Mouse (Mus musculus) midbrain, embryonic 10.5 days (tissue): ENCODE results near the gene Pafah2. TPM values are rescaled to one million over a fixed set of nuclear protein-coding genes. Genes with fewer than 3 reads are reported as not detected.

Experiments
- DNase-seq: peaks from one replicate; pipeline ENCODE4 v3.0.0-alpha.2; 2017; ENCODE audit warnings: low spot score
- H3K27ac ChIP-seq: fragments of 300-500 bp; sonication (generic); replicated peaks from 2 replicates; pipeline ENCODE4 v1.5.1; 2016; ENCODE audit warnings: mild to moderate bottlenecking
- H3K27me3 ChIP-seq: fragments of 300-500 bp; sonication (generic); 2 replicates; pipeline ENCODE4 v1.6.1; 2016; ENCODE audit warnings: low read depth, mild to moderate bottlenecking; ENCODE audit not compliant: poor library complexity, severe bottlenecking
- H3K36me3 ChIP-seq: fragments of 300-500 bp; sonication (generic); 2 replicates; pipeline ENCODE4 v1.6.1; 2016; ENCODE audit warnings: mild to moderate bottlenecking, moderate library complexity
- H3K4me1 ChIP-seq: fragments of 300-500 bp; sonication (generic); 2 replicates; pipeline ENCODE4 v1.6.1; 2016
- H3K4me3 ChIP-seq: fragments of 300-500 bp; sonication (generic); 2 replicates; pipeline ENCODE4 v1.5.1; 2016; ENCODE audit warnings: mild to moderate bottlenecking, moderate library complexity
- H3K9me3 ChIP-seq: fragments of 300-500 bp; sonication (generic); replicated peaks from 2 replicates; pipeline ENCODE4 v1.6.1; 2016; ENCODE audit warnings: mild to moderate bottlenecking
- WGBS: fragments of 180-500 bp; shearing (Covaris S2); methylation state at CpG from one replicate; pipeline ENCODE4 v1.1.7; 2016; 5-methylcytosine and 5-hydroxymethylcytosine counted together
- microRNA-seq: library from miRNA; unstranded; fragments of <30 nt; microRNA quantifications from one replicate; pipeline ENCODE4, GENCODE M21; 2017
- polyA plus RNA-seq: library from polyadenylated mRNA; unstranded; fragments of >200 nt; fragmentation: Nextera tagmentation; extraction: Ambion mirVana; gene quantifications from 2 replicates; pipeline ENCODE4 v1.2.1, GENCODE M21; 2016

Gene Pafah2
- polyA plus RNA-seq, 1 experiment from 2014 or later: 7.2 TPM

DNA sequence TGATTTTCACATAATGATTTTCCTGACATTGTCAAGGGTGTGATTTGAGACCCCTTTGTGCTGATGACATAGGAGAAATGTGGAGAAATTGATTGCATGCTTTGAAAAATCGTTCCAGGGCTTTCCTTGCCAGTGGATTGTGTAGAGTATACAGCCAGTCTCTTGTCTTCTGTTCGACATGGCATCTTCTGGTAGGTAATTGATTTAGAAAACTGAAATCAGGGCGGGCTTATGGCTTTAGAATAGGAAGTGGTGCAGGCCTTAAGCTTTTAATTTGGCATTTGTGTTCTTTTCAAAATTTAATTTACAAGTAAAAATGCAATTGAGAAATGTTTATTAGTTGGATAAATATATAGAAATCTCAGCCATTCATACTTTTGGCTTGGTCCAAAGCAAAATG, 73.9 kb downstream of the Pafah2 start:
- 72% methylated on average over 3 of the region's 3 CpGs for WGBS
- Histone ChIP-seq H3K27me3 (peaks cover 15% of the 10 kb centered on the region; the same call in 1 of the 2 replicates), H3K9me3 (no peaks in the 10 kb centered on the region), H3K4me1 (peaks cover 54% of the 10 kb centered on the region), H3K27ac (peak overlapping the region; percentile 100), H3K4me3 (peak overlapping the region; percentile 96), H3K36me3 (peaks cover 47% of the 10 kb centered on the region)
- DNase-seq: no peak

DNA sequence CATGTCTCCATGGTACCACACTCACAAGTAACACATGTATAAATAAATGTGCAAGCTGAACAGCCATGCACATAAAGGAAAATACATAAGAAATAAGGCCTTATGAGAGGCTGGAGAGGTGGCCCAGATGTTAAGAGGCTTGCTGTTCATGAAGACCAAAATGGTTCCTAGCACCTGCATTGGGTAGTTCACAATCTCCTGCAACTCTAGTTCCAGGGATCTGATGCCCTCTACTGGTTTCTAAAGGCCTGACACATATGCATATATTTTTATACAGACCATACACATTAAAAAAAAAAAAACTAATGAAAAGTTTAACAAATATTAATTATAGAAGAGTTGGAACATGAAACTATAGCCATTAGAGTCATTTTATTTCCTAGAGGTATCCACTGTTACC, 75.3 kb downstream of the Pafah2 start:
- DNase-seq: no peak
- H3K27me3 ChIP-seq: 0 out of 2 replicates have a peak, but pooled peaks cover 5% of the 10 kb centered on the region
- H3K4me1 ChIP-seq: peaks cover 41% of the 10 kb centered on the region
- peak overlapping the region; percentile 96; the same call in 1 of the 2 replicates for H3K4me3 ChIP-seq
- H3K9me3 ChIP-seq: no peaks in the 10 kb centered on the region
- H3K36me3 ChIP-seq: peaks cover 62% of the 10 kb centered on the region
- H3K27ac ChIP-seq: no peak overlapping the region

DNA sequence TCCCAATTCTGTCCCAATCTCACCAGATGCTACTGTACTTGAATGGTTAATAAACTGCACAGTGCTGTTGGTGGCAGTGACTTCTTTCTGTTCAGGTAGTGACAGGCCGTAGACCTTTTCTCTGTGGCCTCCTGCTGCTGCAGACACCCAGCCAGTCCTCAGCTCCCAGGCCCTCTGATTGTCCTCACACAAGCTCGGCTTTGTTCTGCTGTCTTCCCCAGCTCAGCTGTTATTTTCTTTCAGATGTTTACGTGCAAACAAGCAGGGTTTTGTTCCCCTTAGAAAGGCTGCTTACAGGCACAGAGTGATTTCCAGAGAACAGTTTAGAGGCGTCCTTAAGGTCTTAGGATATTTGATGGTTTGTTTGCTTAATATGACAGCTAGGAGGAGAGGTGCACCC, 77.6 kb downstream of the Pafah2 start:
- H3K27ac ChIP-seq: no peak overlapping the region
- H3K36me3 ChIP-seq: peaks cover 74% of the 10 kb centered on the region
- no peaks in the 10 kb centered on the region for H3K9me3 ChIP-seq
- 79% methylated on average over 4 of the region's 4 CpGs for WGBS
- H3K27me3 ChIP-seq: no peaks in the 10 kb centered on the region
- H3K4me3 ChIP-seq: no peak overlapping the region
- no peak for DNase-seq
- H3K4me1 ChIP-seq: peaks cover 34% of the 10 kb centered on the region

DNA sequence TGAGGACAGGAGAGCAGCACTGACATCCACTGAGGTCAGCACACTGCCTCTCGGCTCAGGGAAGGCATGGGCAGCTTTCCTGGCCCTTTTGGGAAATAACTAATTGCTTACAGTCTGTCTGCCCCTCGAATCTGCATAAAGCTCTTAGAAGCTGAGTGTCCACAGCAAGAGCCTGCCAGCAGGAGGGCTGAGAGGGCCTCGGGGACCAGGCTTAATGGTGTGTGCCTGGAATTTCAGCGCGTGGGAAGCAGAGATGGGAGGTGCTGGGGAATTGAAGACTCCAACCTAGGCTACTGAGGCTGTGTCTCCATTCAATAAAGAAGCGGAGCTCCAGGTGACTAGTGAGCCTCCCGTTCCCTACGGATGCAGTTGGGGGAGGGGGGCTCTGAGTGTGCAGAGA, 78.1 kb downstream of the Pafah2 start:
- Histone ChIP-seq H3K4me3 (no peak overlapping the region), H3K27me3 (no peaks in the 10 kb centered on the region), H3K27ac (no peak overlapping the region), H3K9me3 (no peaks in the 10 kb centered on the region), H3K36me3 (peaks cover 74% of the 10 kb centered on the region), H3K4me1 (peaks cover 36% of the 10 kb centered on the region)
- 75% methylated on average over 8 of the region's 8 CpGs for WGBS
- DNase-seq: no peak

DNA sequence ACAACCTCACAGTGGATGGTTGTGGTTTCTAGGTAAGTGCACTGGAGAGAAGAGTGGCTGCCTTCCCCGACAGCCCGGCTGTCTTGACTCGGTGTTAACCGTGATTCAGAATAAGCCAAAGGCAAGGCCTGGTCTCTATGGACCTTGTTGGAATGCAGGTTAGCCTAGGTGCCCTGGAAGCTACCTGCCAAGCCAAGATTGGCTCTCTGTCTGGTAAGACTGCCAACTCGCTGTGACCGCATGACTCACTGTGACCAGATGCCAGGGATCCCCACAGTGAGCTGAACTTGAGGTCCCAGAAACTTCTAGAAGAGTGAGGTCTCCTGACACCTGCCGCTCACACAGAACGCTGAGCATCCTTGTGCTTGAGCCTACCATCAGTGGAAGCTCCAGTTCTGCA, 80.8 kb downstream of the Pafah2 start:
- no peak overlapping the region for H3K27ac ChIP-seq
- DNase-seq: no peak
- peaks cover 55% of the 10 kb centered on the region for H3K36me3 ChIP-seq
- peaks cover 20% of the 10 kb centered on the region for H3K4me1 ChIP-seq
- no peaks in the 10 kb centered on the region for H3K9me3 ChIP-seq
- H3K4me3 ChIP-seq: no peak overlapping the region
- 94% methylated on average over 8 of the region's 8 CpGs for WGBS
- H3K27me3 ChIP-seq: no peaks in the 10 kb centered on the region; the same call in 1 of the 2 replicates

Small RNAs within 50 kb of the gene (microRNA-seq; reads per million reads assigned to microRNA genes)
- gene Gm23634: 2.4 reads per million

Other genes starting within 250 kb of the Pafah2 start
- 33.7 and 35.9 TPM in 2 replicates for gene Cep85, start 209.2 kb upstream of the Pafah2 start, polyA plus RNA-seq
- not detected in 2 replicates for gene Gm7534, start 193.3 kb upstream of the Pafah2 start, polyA plus RNA-seq
- gene Catsper4, start 168.9 kb upstream of the Pafah2 start, polyA plus RNA-seq: not detected in 2 replicates
- gene Cnksr1, start 157.9 kb upstream of the Pafah2 start, polyA plus RNA-seq: 0.22 and 0.35 TPM in 2 replicates
- 0.25 and 1.0 TPM in 2 replicates for gene E130218I03Rik, start 152.7 kb upstream of the Pafah2 start, polyA plus RNA-seq
- gene Zfp593, start 150.7 kb upstream of the Pafah2 start, polyA plus RNA-seq: 19.4 and 22.9 TPM in 2 replicates
- gene Gm30191, start 149.4 kb upstream of the Pafah2 start, polyA plus RNA-seq: 0.20 TPM in 1 of 2 replicates, not detected in the other
- gene Grrp1, start 142.2 kb upstream of the Pafah2 start, polyA plus RNA-seq: 5.7 and 9.5 TPM in 2 replicates
- gene Pdik1l, start 108.4 kb upstream of the Pafah2 start, polyA plus RNA-seq: 21.6 and 23.8 TPM in 2 replicates
- 0.36 and 0.87 TPM in 2 replicates for gene Trim63, start 81.2 kb upstream of the Pafah2 start, polyA plus RNA-seq
- 0.10 TPM in 1 of 2 replicates, not detected in the other for gene Slc30a2, start 53.1 kb upstream of the Pafah2 start, polyA plus RNA-seq
- 0.23 and 0.39 TPM in 2 replicates for gene Extl1, start 12.5 kb upstream of the Pafah2 start, polyA plus RNA-seq
- 2,607 and 3,209 TPM in 2 replicates for gene Stmn1, start 72.0 kb downstream of the Pafah2 start, polyA plus RNA-seq
- gene Paqr7, start 100.4 kb downstream of the Pafah2 start, polyA plus RNA-seq: 3.5 and 3.6 TPM in 2 replicates
- gene Aunip, start 114.7 kb downstream of the Pafah2 start, polyA plus RNA-seq: 25.5 and 28.6 TPM in 2 replicates
- gene Mtfr1l, start 139.1 kb downstream of the Pafah2 start, polyA plus RNA-seq: 120 and 127 TPM in 2 replicates
- 8.4 and 8.6 TPM in 2 replicates for gene Selenon, start 155.8 kb downstream of the Pafah2 start, polyA plus RNA-seq